Mouse (Mus musculus) layer of hippocampus, postnatal 36 days (tissue): ENCODE results near the gene Ccdc163. TPM values are rescaled to one million over a fixed set of nuclear protein-coding genes. Genes with fewer than 3 reads are reported as not detected.

Experiments used
- DNase-seq, 2 experiments: peaks; one replicate each; pipeline ENCODE4 v3.0.0; 2022
- total RNA-seq, 2 experiments: library from RNA; stranded (reverse); gene quantifications; 2 replicates each; pipeline ENCODE4 v1.2.3; 2021

Gene Ccdc163
- total RNA-seq, 2 experiments from 2014 or later, result 2.8 to 5.3 TPM

DNA sequence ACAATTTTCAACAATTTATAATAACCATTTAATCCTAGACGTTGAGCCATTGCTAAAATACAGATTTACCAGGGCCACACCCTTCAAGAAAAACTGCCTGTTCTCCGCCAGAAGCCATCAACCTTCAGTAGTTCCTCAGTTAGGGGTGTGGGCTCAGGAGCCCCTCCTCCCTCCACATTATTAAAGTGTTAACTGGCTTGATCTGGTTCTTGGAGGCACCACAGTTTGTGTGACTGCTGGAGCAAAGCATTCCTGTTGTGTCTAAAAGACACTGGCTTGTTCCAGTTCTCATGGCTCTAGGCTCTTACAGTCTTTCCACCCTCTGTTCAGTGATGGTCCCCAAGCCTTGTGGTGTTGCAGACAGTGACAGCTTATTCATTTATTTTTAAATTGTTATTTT, 72.2 kb downstream of the Ccdc163 start:
- no peak for DNase-seq

DNA sequence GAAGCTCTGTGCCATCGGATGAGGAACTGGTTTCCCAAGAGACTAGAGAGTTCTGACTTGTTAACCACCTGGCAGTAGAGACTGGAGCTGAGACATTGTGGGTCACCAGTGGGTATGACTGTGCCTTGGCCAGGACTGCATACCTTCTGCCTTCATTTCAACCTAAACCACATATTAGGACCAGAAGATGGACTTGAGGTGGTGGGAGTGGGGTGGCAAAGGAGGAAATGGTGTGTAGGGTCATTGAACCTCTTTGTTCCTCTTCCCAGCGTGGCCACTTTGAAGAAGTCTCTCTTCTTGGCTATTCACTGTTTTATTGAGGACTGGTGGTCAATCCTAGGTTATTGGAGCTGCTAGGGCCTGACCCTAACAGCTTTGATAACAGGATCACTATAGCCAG, 73.1 kb downstream of the Ccdc163 start:
- DNase-seq, result no peak

DNA sequence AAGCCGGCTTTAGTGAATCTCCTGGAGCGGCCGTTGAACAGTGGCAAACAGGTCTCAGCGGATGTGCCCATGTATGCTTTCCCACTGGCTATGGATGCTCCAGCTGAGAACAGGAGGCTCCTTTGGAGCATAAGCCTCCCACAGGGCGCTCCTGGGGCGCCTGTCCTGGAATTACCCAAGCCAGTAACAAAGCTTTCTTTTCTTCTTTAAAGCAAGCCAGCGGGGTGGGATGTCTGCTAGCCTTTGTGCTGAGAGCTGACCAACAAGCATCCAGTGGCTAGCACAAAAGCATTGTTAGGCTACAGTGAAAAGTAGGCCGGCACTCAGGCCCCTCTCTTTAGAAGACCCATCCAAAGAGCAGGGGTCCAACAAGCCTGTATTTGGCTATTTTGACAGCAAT, 73.9 kb downstream of the Ccdc163 start:
- no peak for DNase-seq

DNA sequence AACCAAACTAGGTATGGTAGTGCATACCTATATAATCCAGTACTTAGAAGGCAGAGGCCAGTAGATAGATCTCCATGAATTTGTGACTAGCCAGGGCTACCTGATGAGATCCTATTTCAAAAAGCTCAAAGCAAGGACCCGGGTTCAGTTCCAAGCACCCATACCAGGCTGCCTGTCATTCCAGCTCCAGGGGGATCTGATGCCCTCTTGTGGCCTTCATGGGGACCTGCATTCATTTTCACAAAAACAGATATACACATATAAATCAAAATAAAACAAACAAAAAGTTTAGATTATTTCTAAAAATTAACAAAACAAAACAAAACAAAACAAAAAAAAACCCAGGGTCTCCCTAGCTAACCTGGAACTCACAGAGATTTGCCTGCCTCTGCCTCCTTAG, 78.3 kb downstream of the Ccdc163 start:
- DNase-seq, result no peak

DNA sequence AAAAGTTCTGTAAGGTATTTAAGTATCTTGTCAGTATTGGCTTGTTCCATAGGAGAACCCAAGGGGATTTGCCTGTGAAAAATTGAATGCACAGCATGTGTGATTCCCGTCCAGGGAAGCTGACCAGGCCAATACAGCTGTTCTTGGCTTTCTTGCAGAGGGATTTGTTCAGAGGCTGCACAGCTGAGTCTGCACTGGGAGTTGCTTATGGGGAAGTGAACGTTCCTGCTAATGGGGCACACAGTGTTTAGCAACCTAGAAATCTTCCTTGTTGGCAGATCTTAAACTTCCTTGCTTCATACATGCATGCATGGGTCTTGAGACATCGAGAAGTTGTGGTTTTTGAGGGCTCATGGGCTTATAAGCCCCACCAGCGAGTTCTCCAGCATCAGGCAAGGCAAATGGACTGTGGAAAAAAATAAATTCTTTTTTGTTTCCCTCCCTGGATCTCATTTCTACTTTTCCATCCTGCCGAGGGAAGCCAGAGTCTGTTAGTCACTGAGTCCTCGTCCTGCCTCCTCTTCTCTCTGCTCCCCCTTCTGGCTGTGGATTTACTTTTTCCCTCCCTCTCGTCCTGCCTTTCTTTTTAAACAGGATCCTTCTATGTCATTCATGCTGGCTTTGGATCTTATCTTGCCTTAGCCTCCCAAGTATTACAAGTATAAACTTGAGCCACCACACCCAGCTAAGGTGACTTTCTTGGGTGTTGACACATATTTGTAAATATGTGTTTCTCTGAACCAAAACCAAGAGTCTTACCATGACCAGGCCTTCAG, 79.9 kb downstream of the Ccdc163 start:
- DNase-seq, result no peak

DNA sequence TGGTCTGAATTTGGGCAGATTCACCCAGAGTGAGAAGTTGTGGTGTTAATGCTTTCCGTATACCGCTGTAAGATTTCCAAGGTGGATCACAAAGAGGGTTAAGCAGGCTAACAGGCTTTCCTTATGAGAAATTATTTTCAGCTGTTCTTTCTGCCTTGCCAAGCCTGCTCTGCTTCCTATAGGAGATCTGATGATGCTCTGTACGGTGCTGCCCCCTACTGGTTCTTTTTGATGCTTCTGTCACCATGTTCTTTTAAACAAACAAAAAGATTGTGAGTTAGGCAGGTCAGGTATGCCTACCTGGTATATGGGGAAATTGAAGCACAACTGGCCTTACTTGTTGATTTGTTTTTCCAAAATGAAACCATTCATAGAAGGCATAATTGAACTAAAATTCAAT, 80.6 kb downstream of the Ccdc163 start:
- peak; percentile 46 to 71 for DNase-seq

DNA sequence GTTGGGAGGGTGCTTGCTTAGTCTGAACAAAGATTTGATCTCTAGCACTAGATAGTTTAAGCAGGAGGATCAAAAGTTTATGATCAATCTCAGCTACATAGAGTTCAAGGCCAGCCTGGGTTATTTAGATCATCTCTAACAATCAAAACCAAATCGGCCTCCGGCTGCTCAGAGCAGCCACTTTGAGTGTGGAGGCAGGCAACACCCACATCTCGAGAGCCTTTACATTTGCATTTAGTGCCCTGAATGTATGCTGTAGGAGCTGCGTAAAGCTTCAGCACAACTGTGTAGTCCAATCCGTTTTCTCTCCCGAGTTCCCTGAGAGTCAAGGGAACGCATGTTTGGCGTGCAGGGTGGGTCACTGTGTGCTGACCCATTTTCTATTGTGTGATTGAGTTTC, 84.1 kb downstream of the Ccdc163 start:
- no peak for DNase-seq

DNA sequence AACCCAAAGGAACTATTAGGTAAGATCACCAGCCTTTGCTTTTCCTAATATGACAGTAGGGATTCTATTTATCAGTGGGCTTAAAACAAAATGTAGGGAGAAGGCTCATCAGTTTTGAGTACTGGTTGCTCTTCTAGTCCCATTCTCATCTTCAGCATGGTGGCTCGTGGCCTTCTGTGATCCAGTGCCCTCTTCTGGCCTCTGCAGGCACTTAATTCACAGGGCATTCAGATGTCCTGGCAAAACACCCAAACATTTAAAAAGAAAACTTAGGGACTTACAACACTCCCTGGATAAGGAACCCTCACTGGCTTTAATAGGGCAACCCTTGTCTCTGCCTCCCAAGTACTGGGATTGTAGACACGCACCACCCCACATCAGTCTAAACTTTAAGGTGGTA, 86.0 kb downstream of the Ccdc163 start:
- DNase-seq, result no peak

DNA sequence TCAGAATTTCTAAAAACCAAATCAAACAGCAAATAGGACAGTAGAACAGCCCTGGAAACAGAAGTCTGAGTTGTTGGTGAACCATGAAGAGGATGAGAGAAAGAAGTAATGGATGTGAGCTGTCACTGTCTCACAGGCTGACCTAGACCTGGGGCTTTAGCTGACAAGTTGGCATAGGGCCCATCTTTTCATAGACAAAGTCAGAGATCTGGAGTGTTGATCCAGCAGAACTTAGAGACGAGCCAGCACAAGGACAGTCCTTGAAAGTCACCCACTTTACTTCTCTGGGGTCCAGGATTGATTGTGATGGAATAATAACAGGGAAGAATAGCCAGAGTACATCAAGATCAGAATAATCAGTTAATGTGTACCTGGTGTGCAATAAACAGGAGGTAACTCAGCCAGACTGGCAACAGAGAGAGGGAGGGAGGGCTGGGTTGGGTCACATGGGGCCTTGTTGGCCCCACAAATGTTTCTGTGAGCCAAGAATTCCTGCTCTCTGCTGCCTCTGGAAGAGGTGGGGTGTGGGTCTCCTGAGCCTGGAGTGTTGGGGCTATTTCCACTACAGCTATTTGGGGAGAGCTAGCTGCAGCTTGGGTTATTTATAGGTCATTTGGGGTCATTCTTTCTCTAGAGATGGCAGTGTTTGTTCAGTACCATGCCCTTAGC, 88.3 kb downstream of the Ccdc163 start:
- no peak for DNase-seq

DNA sequence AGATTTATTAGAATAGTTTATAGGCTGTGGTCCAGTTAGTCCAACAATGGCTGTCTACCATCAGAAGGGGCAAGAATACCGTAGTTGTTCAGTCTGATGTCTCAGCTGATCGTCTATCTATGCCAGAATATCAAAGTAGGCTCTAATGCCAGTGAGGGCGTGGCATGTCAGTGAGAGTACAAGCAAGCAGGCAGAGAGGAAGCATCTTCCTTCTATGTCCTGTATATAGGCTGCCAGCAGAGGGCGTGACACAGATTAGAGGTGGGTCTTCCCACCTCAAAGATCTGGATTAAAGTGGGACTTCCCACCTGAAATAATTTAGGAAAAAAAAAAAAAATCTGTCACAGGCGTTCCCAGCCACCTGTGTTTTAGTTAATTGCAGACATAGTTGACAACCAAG, 91.6 kb downstream of the Ccdc163 start:
- no peak for DNase-seq

Other genes starting within 250 kb of the Ccdc163 start
- 100 to 1,000 TPM; 101 to 105 TPM for gene Mast2, start 244.3 kb upstream of the Ccdc163 start, total RNA-seq
- gene Ipp, start 201.0 kb upstream of the Ccdc163 start, total RNA-seq, result 10 to 100 TPM; 18.6 to 19.2 TPM
- 10 to 100 TPM; 11.3 to 12.8 TPM for gene Tmem69, start 152.6 kb upstream of the Ccdc163 start, total RNA-seq
- 10 to 100 TPM; 39.6 to 43.2 TPM for gene Gpbp1l1, start 150.9 kb upstream of the Ccdc163 start, total RNA-seq
- 1 to 10 TPM; 4.0 to 4.3 TPM for gene Ccdc17, start 111.9 kb upstream of the Ccdc163 start, total RNA-seq
- 10 to 100 TPM; 34.5 to 35.9 TPM for gene Nasp, start 80.6 kb upstream of the Ccdc163 start, total RNA-seq
- gene Akr1a1, start 56.8 kb upstream of the Ccdc163 start, total RNA-seq, result 100 to 1,000 TPM; 372 to 396 TPM
- 100 to 1,000 TPM; 148 to 168 TPM for gene Prdx1, start 23.0 kb upstream of the Ccdc163 start, total RNA-seq
- gene Mmachc, start 103 bp upstream of the Ccdc163 start, total RNA-seq, result 10 to 100 TPM; 16.1 to 18.3 TPM
- 1 to 10 TPM; 4.1 to 5.0 TPM for gene Tesk2, start 12.4 kb downstream of the Ccdc163 start, total RNA-seq
- 10 to 100 TPM; 12.7 to 14.2 TPM for gene Toe1, start 99.1 kb downstream of the Ccdc163 start, total RNA-seq
- gene Mutyh, start 99.2 kb downstream of the Ccdc163 start, total RNA-seq, result 1 to 10 TPM; 3.0 to 3.7 TPM
- gene Hpdl, start 113.2 kb downstream of the Ccdc163 start, total RNA-seq, result 1 to 10 TPM; 4.9 to 5.2 TPM
- gene Zswim5, start 168.9 kb downstream of the Ccdc163 start, total RNA-seq, result 10 to 100 TPM; 17.6 to 18.5 TPM